Mouse (Mus musculus) WW6 (cell line): ENCODE data around the gene Mnt.
"Not testable (repeated sequence)": the region's sequence is repeated elsewhere in the genome, so short reads cannot be mapped to it uniquely, and the experiment has no call there.

ENCODE experiments used
- DNase-seq: peaks from one replicate; pipeline ENCODE4 v3.0.0-alpha.2; 2013; ENCODE audit warnings: low read depth, low spot score

Gene Mnt

GRCm38 (mm10) chr11:74830256-74831161 is at the start of gene Mnt:
Gene Mnt (plus strand): TSS chr11:74830920.
- peak; percentile 98 for DNase-seq

GRCm38 (mm10) chr11:74792874-74793273 is 37.8 kb upstream of the Mnt start:
- no peak for DNase-seq

DNA sequence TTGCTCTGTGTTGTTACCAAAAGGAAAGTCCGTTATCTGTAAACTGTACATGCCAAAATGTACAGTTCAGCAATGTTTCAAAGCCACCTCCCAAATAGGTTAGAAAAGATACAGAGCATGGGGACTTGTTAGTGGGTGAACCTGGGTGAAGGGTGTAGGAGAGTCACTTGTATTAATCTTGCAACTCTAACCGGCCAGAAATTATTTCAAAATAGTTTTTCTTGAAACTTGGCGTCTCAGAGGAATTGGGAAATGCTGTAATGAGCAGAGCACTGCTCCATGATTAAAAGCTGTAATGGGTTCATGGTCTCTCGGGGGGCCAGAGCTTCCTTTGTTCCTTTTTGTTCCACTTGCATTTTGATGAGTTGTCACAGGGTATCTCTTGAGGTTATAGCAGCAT is 30.1 kb upstream of the Mnt start:
- no peak for DNase-seq

GRCm38 (mm10) chr11:74804081-74804627 is 26.6 kb upstream of the Mnt start:
- DNase-seq: no peak

- no peak for DNase-seq
These were observed 23.4 kb upstream of the Mnt start for GRCm38 (mm10) chr11:74807246-74807882.

DNA sequence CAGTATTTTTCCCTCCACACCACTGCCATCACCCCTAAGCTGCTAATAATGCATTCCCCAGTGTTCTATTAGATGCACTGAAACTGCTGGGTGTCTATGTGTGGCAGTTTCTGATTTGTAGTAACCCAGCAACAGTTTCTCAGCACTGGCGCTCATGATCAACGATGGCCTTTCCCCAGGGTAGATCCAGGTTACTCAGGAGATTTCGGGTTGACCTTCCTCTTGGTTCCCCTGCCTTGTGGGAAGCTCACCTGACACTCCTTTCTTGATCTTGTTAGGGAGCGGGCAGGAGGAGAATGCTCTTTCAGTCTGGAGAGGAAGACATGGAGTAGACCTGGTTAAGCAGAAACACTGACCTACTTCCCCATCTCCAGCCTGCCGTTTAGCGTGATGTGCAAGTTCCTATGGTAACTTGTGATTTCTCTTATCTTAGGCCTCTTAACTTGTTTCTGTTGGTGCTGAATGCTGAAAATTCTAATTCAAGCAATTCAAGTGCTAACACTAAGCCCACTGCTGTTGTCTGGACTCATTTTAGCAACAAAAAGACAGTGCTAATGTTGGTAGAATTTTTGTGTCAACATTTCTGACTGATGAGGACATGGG is 22.4 kb upstream of the Mnt start:
- DNase-seq: no peak

DNA sequence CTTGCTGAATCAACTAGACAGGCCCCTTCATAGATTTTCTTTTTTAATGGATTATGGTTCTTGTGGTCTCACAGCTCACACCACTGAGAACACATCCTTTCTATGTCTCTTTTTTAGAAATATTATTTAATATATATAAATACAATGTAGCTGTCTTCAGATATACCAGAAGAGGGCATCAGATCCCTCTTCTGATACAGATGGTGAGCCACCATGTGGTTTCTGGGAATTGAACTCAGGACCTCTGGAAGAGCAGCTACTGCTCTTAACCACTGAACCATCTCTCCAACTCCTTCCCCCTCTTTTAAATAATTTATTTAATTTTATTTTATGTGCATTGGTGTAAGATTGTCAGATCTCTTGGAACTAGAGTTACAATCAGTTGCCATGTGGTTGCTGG is 20.6 kb upstream of the Mnt start:
- DNase-seq: no peak

DNA sequence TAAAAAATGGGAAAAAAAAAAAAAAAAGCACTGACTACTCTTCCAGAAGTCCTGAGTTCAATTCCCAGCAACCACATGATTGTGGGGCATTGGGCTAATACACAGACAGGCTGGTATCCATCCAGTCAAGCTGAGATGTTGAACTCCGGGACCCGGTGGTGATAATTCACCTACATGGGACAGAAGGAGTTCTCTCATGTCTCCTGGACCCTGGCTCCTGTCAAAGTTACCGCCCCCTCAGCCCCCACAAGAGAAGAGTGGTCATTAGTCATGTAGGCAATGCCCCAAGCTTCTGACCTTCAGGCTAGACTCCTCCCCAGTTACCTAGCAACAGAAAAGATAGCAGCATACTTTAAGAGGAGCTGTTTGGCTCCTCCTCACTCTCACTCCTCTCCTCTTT is 19.7 kb upstream of the Mnt start:
- not testable (repeated sequence) for DNase-seq

- DNase-seq: no peak
These were observed 19.2 kb upstream of the Mnt start for GRCm38 (mm10) chr11:74811538-74811937.

DNA sequence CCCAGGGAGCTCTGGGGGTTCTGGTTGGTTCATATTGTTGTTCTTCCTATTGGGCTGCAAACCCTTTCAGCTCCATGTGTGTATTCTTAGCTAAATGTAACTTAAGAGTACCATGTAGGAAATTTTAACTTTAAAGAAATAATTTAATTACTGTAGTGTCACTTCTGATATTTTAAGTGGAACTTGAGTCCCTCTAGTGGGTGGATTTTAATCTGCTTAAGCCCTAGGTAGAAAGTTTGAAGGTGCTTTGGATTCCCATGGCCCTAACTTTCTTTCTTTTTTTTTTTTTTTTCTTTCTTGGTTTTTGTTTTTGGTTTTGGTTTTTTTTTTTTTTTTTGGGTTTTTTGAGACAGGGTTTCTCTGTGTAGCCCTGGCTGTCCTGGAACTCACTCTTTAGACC is 14.9 kb upstream of the Mnt start:
- DNase-seq: no peak

GRCm38 (mm10) chr11:74820921-74821320 is 9.8 kb upstream of the Mnt start:
- DNase-seq: no peak

- no peak for DNase-seq
These were observed 9.3 kb upstream of the Mnt start for GRCm38 (mm10) chr11:74821463-74821862.

- DNase-seq: no peak
These were observed 7.8 kb upstream of the Mnt start for GRCm38 (mm10) chr11:74822746-74823440.

GRCm38 (mm10) chr11:74826151-74826550 is 4.6 kb upstream of the Mnt start:
- no peak for DNase-seq

- no peak for DNase-seq
These were observed 4.0 kb upstream of the Mnt start for GRCm38 (mm10) chr11:74826702-74827101.

DNA sequence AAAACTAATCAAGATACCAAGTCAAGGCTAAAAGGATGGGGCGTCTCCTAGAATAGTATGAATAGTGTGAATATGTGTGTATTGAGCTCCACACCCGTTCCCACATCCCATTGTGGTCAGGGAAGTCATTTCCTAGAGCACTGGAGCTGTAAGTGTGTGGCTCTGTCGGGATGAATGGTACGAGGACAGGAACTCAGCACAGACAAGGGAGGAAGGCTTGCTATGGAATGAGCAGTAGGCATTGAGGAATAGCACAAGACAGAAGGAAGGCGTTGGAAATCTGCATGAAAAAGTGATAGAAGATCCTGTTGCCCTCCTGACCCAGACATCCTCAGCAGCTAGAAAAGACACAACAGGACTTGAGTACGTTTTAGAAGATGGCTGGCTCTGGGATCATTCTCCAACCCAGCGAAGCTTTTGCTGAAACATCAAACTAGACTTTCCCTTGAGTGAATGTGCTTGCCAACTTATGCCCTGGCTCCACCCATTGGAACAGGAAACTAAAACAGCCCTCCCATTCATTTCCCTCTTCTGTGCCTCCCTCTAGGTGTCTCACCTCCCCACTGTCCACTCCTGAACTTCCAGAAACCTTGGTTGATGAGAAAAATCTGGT is 2.8 kb upstream of the Mnt start:
- DNase-seq: no peak

DNA sequence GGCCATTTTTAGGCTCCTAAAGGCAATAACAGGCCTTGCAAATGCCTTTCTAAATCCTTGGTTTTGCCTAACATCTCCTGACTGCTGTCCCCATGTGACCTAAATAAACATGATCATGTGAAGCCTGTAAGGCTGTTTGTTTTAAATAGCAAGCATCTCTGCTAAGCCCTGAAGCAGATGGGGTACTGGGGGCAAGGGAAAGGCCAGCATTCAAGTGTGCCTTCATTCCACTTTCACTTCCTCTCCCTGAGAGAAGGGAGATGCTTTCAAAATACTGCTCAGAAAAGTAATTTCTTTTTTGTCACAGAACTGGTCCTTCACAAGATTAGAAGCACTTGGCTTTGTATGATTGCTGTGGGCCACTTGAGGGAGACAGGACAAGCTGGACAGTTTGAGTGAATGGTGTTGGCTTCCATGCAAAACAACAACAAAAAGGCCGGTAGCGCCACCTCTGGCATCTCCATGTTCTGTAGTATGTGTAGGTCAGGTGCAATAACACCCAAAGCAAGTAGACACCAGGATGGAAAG is 2.3 kb upstream of the Mnt start:
- no peak for DNase-seq

- no peak for DNase-seq
These were observed 1.7 kb upstream of the Mnt start for GRCm38 (mm10) chr11:74828965-74829550.

- DNase-seq: peak; percentile 88
These were observed 908 bp upstream of the Mnt start for GRCm38 (mm10) chr11:74829812-74830211.

DNA sequence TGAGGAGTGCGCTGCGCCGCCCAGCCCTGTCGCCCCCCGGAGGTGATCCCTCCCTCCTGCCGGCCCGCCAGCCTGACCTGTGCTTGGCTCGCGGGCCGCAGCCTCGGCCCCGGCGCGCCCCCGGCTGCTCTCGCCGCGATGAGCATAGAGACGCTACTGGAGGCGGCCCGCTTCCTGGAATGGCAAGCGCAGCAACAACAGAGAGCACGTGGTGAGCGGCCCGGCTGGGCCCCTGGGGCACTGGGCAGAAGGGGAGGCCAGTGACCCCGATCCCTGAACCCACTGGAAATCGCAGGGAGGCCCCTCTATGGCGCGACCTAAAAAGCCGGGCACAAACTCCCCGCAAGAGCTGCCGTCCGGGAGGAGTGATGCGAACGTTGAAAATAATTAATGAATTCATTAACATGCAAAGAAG is 478 bp downstream of the Mnt start:
- DNase-seq: no peak
